Mouse (Mus musculus) erythroid progenitor cell, adult 5-6 weeks (primary cell): ENCODE data around the gene Myo5c. TPM values are rescaled to one million over a fixed set of nuclear protein-coding genes. Genes with fewer than 3 reads are reported as not detected.

ENCODE experiments used
- ATAC-seq: replicated peaks from 2 replicates; pipeline ENCODE4 v1.8.0; 2016; ENCODE audit warnings: moderate number of reproducible peaks, mild to moderate bottlenecking, moderate TSS enrichment, inconsistent platforms; ENCODE audit not compliant: poor library complexity, low FRiP score, severe bottlenecking
- total RNA-seq, 2 experiments: library from RNA; stranded (forward) in 1 of 2; stranded (reverse) in 1 of 2; fragments of 150-400 nt in 1 of 2; fragments of 186-747, 209-891 nt in 1 of 2; gene quantifications; 2 replicates each; pipeline versions ENCODE4 v1.2.3 to v1.2.4; 2015 to 2017; ENCODE audit warnings: low replicate concordance in 2 of 2

The Myo5c gene
- total RNA-seq, 2 experiments from 2014 or later = not detected

DNA sequence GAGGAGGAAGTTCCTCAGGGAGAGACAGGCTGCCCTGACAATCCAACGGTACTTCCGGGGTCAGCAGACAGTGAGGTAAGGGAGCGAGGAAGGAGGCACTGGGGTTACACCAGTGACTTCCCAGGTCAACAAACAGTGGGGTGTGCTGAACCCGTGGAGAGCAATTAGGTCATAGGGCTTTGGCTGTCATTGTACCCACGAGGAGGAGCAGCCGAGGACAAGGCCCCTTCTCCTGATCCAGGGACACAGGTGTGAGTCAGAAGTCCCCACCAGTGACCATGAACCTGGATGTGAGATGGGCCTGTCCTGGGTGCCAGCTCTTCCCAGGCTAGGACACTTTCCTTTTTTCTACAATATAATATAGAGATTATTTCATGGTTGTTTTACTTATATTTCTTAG is 41.8 kb downstream of the Myo5c start:
- no peak for ATAC-seq

DNA sequence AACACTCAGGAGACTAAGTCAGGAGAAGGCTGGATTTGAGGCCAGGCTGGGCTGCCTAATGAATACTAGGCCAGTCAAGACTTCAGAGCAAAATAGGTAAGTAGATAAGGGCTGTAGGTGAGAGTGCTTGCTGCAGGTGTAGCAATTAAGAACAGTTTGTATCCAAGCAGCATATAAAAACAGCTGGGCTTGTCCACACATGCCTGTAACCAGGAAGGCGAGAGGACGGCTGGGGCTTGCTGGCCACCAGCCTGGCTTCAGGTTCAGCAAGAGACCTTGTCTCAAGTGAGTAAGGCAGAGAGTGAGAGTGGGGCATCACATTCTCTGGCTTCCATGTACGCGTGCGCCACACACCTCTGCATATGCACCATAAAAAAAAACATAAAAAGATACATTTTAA is 42.7 kb downstream of the Myo5c start:
- no peak for ATAC-seq

DNA sequence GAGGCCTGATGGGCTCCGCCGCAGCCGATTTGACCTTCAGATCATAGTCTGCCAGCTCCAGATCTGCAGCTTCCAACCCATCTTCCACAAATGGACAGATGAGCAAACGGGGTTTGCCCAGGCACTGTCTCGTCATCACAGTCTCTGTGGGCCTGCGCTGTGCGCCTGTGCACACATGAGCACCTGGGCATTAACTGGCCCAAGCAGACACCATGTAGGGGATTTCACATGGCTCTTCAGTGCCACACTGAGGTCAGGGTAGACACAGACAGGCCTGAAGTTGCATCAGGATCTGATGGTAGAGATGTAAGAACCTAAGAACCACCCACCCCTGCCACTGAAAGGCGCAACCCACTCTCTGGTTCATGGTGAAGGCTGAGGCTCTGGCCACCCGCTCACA is 43.2 kb downstream of the Myo5c start:
- no peak for ATAC-seq

DNA sequence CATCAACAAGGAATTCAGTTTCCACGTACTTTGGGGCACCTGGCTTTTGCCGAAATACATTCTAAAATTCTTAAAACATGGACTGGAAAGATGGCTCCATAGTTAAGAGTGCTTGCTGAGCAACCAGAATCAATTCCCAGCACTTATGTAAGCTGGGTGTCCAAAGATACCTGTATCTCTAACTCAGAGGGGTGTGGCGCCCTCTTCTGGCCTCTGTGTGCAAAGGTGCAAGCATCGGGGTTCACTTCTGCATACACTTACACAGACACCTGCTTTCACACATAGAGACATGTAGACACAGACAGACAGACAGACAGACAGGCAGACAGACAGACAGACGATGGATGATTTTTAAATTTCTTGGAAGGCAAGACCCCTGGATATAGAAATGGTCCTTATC is 49.0 kb downstream of the Myo5c start:
- ATAC-seq = no peak

DNA sequence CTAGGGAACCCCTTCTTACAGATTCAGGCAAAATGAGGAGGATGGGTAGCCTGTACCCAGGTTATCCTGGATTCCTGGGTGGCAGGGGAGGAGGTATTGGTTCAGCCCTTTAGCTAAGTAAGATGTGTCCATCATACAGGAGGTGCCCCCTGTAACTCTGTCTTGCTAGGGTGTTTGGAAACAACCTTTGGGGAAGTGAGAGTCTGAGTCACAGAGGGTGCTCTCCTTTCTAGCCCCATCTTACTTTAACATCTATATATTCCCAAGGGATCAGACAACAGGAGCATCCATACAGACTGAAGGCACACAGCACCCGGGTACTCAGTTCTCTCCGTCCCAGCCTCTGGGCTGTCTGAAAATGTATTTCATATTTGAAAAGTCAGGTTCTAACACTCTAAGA is 50.4 kb downstream of the Myo5c start:
- no peak for ATAC-seq

DNA sequence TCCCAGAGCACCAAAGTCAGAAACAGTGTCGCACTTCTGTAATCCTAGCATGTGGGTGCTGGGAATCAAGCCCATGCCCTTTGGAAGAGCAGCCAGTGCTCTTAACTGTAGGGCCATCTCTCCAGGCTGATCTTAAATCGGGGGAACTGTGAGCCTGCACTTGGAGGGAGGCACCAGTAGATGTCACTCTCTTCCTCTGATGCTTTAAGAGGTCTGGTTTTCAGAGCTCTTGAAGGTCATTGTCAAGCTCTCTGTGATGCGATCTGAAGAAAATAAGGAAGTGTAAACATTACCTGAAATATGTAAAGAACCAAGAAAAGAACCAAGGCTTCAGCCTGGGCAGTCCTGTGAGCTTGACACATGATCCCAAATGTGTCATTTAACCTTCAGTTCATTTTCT is 51.0 kb downstream of the Myo5c start:
- ATAC-seq = no peak

DNA sequence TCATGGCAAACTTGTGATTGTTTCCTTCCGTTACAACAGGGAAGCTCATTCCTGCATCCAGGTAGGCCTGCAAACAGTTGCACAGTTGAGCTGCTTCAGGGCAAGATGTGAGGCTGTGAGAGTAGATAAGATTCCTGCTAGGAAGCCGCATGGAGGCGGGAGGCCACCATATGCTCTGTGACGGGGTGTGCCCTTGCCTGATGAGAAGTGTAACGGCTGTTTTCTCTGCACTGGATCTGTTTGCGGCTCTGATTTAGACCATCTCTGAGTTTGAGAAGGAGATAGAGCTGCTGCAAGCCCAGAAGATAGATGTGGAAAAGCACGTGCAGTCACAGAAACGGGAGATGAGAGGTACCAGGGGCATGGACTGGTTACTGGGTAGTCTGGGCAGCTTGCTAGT is 51.8 kb downstream of the Myo5c start:
- ATAC-seq = no peak

DNA sequence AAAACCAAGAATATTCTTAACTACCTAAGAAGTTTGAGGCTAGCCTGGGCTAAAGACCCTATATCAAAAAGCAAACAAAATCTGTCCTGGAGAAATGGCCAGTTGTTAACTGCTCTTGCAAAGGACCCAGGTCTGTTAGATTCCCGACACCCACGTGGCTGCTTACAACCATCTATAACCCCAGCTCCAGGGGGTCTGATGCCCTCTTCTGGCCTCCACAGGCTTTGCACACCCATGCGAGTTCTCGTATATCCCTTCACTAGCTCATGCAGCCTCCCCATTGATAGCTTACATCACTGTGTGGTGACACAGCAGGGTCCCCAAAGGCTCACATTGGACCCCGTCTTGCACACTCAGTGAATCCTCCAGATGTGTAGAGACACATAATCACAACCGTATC is 53.5 kb downstream of the Myo5c start:
- no peak for ATAC-seq

DNA sequence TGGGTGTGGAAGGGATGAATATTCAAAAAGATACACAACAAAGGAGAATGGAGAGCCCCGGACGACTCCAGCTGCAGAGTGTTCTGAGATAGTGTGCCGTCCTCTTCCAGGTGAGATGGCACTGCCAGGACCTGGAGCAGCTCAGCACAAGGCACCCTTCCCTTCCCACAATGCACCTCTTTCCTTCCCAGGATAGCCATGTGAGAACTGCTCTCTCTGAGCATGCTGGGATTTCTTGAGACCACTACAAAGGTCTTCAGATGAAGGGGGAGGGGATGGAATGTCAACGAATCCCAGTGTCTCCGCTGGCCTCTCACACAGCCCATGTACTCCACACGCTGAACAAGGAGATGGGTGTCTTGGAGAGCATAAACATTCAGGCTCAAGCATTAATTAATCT is 55.8 kb downstream of the Myo5c start:
- no peak for ATAC-seq

DNA sequence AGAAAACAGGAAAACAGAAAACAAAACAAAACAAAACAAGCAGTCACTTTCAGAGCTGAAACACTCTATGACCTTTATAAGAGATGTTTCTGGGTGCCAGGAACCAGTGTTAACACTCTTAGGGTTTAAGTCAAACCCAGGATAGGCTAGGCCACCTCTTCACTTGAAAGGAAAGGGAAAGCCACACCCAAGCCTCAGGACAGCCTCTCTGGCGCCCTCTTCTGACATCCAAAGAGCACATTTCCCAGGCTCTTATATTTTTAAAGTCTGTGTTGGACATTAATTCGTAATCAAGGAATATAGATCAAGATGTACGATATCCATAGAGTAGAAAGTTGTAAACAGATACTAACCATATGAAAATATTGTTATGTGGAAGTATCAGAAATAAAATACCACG is 57.7 kb downstream of the Myo5c start:
- no peak for ATAC-seq

DNA sequence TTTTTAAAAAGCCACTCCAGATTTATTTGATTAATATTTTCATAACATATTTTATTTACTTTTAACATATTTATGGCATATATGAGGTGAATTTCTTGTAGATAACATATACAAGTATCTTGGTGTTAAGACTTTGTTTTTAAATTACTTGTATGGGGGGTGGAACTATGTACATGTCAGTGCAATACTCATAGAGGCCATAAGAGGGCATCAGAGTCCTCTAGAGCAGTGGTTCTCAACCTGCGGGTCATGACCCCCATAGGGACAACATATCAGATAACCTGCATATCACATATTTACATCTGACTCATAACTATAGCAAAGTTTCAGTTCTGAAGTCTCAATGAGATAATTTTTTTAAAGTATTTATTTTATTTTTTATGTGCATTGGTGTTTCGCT is 67.5 kb downstream of the Myo5c start:
- no peak for ATAC-seq

DNA sequence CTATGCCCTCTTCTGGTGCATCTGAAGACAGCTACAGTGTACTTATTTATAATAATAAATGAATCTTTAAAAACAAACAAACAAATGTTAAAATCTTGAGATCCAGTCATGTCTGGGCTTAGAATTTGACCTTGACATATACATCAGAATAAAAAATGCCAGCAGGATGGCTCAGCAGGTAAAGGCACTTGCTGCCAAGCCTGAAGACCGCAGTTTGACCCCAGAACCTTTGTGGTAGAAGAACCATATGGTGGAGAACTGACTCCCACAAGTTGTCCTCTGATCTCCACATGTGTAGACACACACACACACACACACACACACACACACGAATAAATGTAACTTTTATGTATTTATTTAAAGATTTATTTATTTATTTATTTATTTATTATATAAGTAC is 71.2 kb downstream of the Myo5c start:
- ATAC-seq = no peak

DNA sequence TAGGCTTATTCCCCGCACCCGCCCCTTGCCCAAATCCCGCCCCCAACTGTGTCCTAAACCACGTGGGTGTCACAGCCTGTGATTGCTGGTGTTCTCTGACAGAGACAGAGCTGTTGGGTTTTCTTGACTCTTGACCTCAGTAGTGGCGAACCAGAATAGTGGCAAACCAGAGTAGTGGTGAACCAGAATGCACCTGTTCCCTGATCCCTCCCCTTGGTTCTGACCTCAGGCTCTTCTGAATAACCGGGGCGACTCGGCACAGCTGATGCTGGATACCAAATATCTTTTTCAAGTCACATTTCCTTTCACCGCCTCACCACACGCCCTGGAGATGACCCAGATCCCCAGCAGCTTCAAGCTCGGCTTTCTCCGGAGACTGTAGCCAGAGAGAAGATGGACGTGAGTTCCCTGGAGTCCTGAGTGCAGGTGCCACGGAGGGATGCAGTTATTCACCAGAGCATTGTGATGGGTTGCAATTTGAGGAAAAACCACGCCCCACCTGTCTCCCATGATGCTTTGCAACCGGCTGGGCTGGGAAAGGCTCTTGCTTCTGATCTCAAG is 72.0 kb downstream of the Myo5c start:
- ATAC-seq = no peak

DNA sequence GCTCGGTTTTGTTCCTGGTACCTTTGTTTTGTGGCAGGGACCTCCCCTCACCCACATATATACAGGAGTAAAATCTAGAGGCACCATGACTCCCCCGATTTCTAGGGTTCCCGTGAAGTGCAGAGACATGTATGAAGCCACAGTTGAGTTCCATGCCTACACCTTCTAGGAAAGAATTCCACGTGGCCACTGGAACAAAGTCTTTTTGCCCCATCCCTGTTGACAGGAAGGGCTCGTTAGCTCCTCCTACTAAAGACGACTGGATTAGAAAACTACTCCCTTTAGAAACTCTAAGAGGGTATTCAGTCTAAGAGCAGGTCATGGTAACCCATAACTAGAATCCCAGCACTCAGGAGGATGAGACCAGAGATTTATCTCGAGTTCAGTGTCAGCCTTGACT is 72.5 kb downstream of the Myo5c start:
- ATAC-seq = no peak

DNA sequence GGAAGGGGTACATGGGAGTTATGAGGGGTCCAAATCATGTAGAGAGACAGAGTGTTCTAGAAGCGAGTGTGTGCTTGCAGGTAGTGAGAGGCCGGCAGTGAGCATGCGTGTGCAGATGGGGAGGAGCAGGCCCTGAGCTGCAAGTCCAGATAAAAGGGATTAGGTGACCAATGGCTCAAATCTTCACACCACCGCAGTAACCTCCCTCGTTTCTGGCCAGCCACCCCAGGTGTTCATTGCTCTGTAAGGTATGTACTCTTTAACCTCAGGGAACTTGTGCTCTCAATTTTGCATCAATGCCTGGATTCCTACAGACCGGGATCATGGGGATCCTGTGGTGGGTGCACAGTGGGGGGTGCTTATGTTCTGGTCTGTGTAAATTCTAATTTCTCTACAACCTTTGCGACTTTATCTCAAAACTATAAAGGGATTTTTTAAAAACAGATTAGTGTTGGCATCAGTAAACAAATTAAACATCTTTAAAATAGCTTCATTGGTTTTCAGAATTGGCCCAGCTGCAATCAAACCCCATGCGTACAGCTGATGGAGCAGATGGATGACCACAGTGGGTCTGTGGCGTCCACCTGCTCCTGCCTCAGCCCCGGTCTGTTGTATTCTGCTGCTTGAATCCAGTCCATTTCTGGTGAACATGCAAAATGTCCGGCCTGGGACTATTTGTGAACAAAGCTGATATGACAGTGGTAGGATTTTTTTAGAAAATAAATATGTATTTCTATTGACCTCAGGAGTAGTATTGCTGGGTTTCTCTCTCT is 74.5 kb downstream of the Myo5c start, which contains the start of gene Gnb5:
Gene Gnb5 (plus strand): TSS at position 163 of the 773 bp plus-strand sequence.
- ATAC-seq = no peak

DNA sequence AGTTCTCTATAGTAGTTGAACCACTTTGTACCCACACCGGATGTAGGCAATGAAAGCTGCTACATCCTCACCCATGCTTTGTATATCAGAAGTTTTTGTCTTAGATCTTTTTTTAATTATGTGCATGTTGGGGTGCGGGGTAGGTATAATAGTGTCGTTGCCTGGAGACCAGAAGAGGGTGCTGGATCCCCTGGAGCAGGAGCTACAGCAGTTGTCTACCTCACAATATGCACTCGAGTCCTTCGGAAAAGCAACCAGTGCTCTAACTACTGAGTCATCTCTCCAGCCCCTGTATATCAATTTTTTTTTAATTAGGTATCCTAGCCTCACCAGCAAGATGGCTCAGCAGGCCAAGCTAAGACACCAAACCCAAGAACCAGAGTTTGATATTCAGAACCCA is 75.2 kb downstream of the Myo5c start:
- ATAC-seq = no peak

DNA sequence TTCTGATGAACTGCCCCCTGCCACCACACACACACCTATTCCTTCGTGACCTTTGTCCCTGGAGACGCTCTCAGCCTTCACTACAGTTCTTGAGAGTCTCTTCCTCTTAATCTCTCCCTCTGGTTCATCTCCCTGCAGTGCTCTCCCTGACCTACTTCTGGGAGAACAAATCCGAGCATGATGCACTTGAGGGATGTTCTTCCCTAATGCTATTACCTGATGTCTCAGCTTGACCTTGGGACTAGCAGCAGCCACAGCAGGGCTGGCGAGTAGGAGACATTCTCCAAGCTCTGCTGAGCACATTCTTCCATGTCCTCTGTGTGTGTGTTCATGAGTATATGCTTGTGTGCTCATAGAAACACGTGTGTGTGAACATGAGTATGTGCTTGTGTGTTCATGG is 76.8 kb downstream of the Myo5c start:
- ATAC-seq = no peak

DNA sequence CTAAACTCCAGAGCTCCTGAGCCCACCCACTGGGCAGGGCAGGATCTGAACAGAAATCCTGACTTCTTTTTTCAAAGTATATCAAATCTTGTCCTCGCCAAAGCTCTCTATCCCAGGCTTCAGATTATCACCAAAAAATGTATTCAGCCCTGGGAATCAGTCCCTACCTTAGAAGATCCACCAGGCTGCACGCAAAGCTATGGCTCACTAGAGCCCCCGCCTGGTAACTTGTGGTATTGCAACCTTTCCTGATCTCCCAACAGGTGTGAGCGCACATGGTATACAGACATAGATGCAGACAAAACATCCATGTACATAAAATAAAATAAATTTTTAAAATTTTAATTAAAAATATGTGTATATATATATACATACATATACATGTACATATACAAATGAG is 80.2 kb downstream of the Myo5c start:
- no peak for ATAC-seq

DNA sequence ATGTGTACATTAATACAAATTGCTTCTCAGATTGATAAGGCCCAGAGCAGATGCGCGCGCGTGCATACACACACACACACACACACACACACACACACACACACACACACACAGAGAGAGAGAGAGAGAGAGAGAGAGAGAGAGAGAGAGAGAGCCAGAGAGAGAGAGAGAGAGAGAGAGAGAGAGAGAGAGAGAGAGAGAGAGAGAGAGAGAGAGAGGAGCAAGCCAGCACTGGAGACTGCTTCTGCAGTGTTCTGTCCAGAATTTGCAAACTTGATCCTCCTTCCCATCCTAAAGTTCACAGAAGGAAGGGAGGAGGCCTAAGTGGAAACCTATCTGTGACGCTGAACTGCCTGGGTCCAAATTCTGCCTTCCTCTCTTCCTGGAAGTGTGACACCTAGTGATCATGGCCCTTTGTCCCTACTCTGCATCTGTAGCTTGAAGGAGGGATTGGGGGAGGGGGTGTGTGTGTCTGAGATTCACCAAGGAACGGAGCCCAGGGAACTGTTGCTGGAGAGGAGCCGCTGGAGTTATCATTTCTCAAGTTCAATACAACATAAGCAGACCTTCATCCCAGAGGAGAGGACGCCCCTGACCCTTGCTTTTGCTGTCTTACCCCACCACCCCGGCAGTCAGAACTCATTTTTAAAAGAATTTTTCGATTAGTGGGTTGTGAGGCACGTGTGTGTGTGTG is 81.5 kb downstream of the Myo5c start:
- no peak for ATAC-seq

DNA sequence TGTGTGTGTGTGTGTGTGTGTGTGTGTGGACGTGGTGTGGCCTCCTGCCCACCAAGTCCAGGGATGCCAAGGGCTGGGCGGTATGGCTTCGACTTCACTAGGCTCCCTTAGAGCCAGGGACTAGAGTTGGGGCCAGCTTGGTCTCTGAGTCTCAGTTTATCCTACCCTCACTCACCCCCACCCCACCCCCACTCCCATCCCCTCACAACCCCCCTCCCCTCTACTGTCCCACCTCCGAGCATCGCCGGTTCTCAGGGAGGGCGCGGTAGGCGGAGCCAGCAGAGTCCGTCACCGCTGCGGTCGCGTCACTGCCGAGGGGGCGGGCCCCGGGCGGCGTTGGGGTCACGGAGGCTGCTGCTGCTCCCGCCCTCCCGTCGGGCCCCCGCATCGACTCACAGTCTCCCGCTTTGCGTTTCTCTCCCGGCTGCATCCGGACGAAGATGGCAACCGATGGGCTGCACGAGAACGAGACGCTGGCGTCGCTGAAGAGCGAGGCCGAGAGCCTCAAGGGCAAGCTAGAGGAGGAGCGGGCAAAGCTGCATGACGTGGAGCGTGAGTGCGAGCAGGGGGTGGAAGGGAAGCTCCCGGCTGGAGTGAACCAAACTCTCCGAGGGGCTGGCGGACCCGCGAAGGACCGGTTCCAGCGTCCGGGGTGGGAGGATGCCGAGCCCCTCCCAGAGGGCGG is 82.2 kb downstream of the Myo5c start:
- ATAC-seq = no peak
